Mouse (Mus musculus): Measurements from ENCODE around the gene Cldn18. TPM values are rescaled to one million over a fixed set of nuclear protein-coding genes. Genes with fewer than 3 reads are reported as not detected.

The Cldn18 gene
- polyA plus RNA-seq, 1 experiment: not detected

DNA sequence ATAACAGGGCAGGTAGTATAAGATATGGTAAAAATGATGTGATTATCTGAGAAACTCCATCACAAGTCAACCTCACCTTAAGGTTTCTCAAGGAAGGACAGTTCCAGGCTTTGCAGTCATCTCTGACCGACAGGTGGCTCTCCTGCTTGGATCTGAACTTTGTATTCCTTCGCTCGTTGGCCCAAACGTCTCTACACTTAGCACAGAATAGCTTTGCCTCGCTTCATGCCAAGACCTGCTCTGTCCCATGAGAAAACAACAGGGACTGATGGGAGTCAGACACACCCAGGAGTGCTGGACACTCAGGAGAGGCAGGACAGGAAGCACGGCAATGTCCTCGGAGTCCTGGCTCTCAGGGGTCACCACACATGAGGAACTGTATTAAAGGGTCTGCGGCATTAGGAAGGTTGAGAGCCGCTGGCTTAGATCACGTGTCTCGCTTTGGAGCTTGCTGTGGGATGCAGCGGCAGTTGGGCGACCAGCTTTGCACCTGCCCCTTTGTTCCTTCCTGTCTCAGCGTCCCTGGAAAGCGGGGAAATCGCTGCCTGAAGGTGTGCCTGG, 55.4 kb downstream of the Cldn18 start:
- no peaks in the 10 kb centered on the region for H3K36me3 ChIP-seq (replicated peaks; ENCODE audit: low read length)
- H3K4me1 ChIP-seq: no peaks in the 10 kb centered on the region
- H3K9me3 ChIP-seq: no peaks in the 10 kb centered on the region
- peaks cover 2% of the 10 kb centered on the region for H3K27me3 ChIP-seq (replicated peaks)
- TF ChIP-seq GATA1 (IDR thresholded peaks at IDR 0.05; ENCODE audit: borderline replicate concordance, low read length) (no peak), FLI1 (IDR thresholded peaks at IDR 0.05; ENCODE audit: low read length) (no peak)
- no peak overlapping the region for H3K4me3 ChIP-seq (replicated peaks)

DNA sequence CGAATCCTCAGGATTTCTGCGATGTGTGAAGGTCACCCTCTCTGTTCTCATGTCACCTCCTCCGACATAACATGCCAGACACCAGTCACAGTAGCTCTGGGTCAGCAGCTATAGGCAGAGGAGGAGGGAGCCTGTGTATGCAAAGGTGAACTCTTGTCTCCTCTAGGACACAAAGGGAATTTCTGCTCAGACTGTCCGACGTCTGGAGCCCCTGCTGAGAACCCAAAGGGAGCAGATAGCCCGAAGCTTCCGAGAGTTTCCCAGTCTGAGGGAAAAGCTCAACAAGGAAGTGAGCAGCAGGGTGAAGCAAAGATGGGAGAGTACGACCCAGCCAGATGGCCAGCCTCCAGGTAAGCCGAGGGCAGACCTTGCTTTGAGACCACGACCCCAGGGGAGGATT, 56.3 kb downstream of the Cldn18 start:
- no peak overlapping the region for H3K4me3 ChIP-seq (replicated peaks)

DNA sequence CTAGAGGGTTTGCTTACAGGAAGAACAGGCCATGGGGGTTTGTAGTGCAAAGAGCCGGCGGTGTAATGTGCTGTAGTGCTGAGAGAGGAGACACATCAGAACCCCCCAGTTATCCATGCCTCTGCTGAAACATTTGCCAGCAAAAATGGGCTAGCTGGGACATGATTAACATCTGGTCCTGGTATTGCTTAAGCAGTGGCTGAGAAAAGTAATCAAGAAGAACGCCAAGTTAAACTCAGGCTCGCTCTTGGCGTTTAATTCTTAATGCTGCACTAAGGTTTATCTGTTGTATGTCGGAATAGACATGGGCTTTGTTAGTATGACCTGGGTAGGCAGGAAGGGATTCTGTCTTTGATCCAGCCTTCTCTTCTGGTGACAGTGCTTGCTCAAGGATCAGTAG, 71.0 kb downstream of the Cldn18 start:
- no peaks in the 10 kb centered on the region for H3K4me1 ChIP-seq
- no peaks in the 10 kb centered on the region for H3K36me3 ChIP-seq (replicated peaks; ENCODE audit: low read length)
- TF ChIP-seq GATA1 (IDR thresholded peaks at IDR 0.05; ENCODE audit: borderline replicate concordance, low read length) (no peak), FLI1 (IDR thresholded peaks at IDR 0.05; ENCODE audit: low read length) (no peak)

More for the DNA sequence above, 56.3 kb downstream of the Cldn18 start:
- peaks cover 2% of the 10 kb centered on the region for H3K27me3 ChIP-seq (replicated peaks)
- H3K9me3 ChIP-seq: no peaks in the 10 kb centered on the region
- no peaks in the 10 kb centered on the region for H3K36me3 ChIP-seq (replicated peaks; ENCODE audit: low read length)
- no peaks in the 10 kb centered on the region for H3K4me1 ChIP-seq
- TF ChIP-seq FLI1 (IDR thresholded peaks at IDR 0.05; ENCODE audit: low read length): no peak

DNA sequence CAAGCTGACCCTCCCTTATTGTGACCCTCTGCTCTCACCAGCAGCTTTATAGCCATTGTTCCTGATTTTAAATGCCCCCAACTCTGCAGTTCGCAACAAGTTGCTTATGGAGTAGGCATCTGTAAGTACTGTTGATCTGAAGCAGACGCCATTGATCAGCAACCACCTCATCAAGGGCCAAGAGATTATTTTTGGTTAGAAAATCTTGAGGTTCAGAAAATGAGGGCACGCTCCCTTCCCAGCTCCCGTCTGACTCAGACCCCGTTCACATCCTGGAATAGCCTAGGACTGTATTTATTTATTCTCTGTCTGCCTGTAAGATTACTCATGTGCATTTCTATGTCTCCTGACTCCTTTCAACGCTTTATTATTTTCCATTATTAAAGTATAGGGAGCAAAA, 71.7 kb downstream of the Cldn18 start:
- no peaks in the 10 kb centered on the region for H3K9me3 ChIP-seq
- H3K27me3 ChIP-seq (replicated peaks): no peaks in the 10 kb centered on the region
- TF ChIP-seq FLI1 (IDR thresholded peaks at IDR 0.05; ENCODE audit: low read length) (no peak), GATA1 (IDR thresholded peaks at IDR 0.05; ENCODE audit: borderline replicate concordance, low read length) (no peak)
- no peaks in the 10 kb centered on the region for H3K36me3 ChIP-seq (replicated peaks; ENCODE audit: low read length)
- H3K4me1 ChIP-seq: no peaks in the 10 kb centered on the region
- no peak overlapping the region for H3K4me3 ChIP-seq (replicated peaks)

More for the DNA sequence above, 71.0 kb downstream of the Cldn18 start:
- Histone ChIP-seq H3K4me3 (replicated peaks) (no peak overlapping the region), H3K9me3 (no peaks in the 10 kb centered on the region; the same call in 1 of the 2 replicates), H3K27me3 (replicated peaks) (no peaks in the 10 kb centered on the region)

DNA sequence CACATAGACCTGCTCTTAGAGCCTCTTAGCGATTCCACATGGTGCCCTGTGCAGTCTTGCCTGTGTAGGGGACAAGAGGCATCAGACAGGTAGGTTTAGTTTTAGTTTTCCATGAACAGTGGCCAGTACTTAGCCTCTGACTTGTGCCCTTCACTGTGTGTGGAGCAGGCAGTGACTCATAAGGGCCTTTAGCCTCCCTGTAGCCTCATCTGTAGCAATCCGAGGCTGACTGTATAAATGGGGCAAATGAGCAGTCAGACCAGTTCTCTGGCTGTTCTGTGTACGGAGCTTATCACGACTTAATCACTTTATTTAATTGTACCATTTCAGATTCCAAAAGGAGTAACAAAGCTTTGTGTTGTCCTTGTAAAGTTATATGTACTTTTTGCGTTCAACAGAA, 77.1 kb downstream of the Cldn18 start:
- Histone ChIP-seq H3K4me3 (replicated peaks) (no peak overlapping the region), H3K27me3 (replicated peaks) (peaks cover 3% of the 10 kb centered on the region), H3K36me3 (replicated peaks; ENCODE audit: low read length) (no peaks in the 10 kb centered on the region), H3K4me1 (no peaks in the 10 kb centered on the region), H3K9me3 (no peaks in the 10 kb centered on the region)
- TF ChIP-seq GATA1 (IDR thresholded peaks at IDR 0.05; ENCODE audit: borderline replicate concordance, low read length) (no peak), FLI1 (IDR thresholded peaks at IDR 0.05; ENCODE audit: low read length) (no peak)

Other genes with a start within 250 kb of the Cldn18 start
- gene Armc8, start 148.4 kb downstream of the Cldn18 start, polyA plus RNA-seq (2012; ENCODE audit: insufficient read depth, low replicate concordance): 1.1 TPM in 1 of 2 replicates, not detected in the other
- 12.1 and 13.5 TPM in 2 replicates for gene Dbr1, start 141.5 kb downstream of the Cldn18 start, polyA plus RNA-seq (2012; ENCODE audit: insufficient read depth, low replicate concordance)
- gene A4gnt, start 104.8 kb downstream of the Cldn18 start, polyA plus RNA-seq (2012; ENCODE audit: insufficient read depth, low replicate concordance): not detected in 2 replicates
- gene Dzip1l, start 87.8 kb downstream of the Cldn18 start, polyA plus RNA-seq (2012; ENCODE audit: insufficient read depth, low replicate concordance): 0.50 and 1.0 TPM in 2 replicates
- gene Sox14, start 158.9 kb upstream of the Cldn18 start, polyA plus RNA-seq (2012; ENCODE audit: insufficient read depth, low replicate concordance): not detected in 2 replicates

Measured in megakaryocyte, embryonic 14.5 days (primary cell).